Mouse (Mus musculus) urinary bladder, adult 2 months (tissue): ENCODE data around the gene Nans. TPM values are rescaled to one million over a fixed set of nuclear protein-coding genes. Genes with fewer than 3 reads are reported as not detected.
A peak's percentile ranks its signal among the peaks of the same experiment; 100 is the strongest.

Source experiments
- DNase-seq: peaks from one replicate; pipeline ENCODE4 v3.0.0; 2022; ENCODE audit warnings: low spot score
- polyA plus RNA-seq: library from polyadenylated mRNA; depleted of rRNA; stranded (reverse); fragments of >200 nt; gene quantifications from 2 replicates; pipeline ENCODE4 v1.2.3, GENCODE M21; 2012; rRNA removed

Gene Nans
- 34.6 and 35.1 TPM in 2 replicates for polyA plus RNA-seq

- DNase-seq = peak; percentile 96
These were observed at the start of gene Nans for GRCm38 (mm10) chr4:46489028-46489925. Gene Nans, plus strand, starts transcription at chr4:46489248.

DNA sequence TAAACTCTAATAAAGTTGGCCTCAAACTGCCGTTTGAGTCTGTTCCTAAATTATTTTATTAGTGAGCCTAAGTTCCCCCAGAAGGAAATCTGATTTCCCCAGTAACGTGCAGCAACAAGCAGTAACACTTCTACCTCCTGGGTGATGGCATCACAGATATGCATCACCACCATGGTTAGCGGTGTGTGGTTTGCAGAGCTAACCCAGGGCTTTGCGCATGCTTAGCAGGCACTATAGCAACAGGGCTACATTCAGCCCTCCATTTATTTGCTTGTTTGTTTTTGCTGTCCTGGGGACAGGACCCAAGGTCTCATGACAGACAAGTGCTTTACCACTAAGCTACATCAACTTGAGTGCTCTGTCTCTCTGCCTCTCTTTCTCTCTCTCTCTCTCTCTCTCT is 46.5 kb upstream of the Nans start:
- DNase-seq = no peak

- no peak for DNase-seq
These were observed 43.7 kb upstream of the Nans start for GRCm38 (mm10) chr4:46445237-46445945.

GRCm38 (mm10) chr4:46447461-46447860 is 41.6 kb upstream of the Nans start:
- no peak for DNase-seq

GRCm38 (mm10) chr4:46448886-46449285 is 40.2 kb upstream of the Nans start:
- no peak for DNase-seq

DNA sequence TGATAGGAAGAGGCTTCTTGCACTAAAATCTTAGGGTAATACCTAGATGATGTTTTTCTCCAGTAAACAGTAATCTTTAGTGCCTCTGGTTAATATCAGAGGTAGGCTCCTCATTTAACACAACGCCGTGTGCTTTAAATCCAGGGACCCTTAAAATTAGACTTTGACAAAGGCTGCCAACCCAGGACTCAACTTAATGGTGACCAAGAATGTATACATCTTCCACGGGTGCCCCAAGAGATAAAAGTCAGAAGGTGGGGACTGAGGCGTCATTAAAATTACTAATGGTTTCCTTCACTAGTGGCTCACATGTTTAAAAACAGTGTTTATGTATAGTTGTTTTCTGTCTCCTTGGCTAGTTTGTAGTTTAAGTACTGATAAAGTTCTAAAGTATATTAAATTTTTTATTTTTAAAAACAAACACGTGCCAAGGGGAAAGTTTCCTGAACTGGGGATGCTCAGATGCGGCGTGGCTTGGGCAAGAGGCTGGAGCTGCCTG is 39.0 kb upstream of the Nans start:
- DNase-seq = no peak

GRCm38 (mm10) chr4:46450519-46451131 is 38.4 kb upstream of the Nans start, which contains the start of gene Anp32b:
Gene Anp32b, plus strand, starts transcription at chr4:46450902.
- peak; percentile 94 for DNase-seq

DNA sequence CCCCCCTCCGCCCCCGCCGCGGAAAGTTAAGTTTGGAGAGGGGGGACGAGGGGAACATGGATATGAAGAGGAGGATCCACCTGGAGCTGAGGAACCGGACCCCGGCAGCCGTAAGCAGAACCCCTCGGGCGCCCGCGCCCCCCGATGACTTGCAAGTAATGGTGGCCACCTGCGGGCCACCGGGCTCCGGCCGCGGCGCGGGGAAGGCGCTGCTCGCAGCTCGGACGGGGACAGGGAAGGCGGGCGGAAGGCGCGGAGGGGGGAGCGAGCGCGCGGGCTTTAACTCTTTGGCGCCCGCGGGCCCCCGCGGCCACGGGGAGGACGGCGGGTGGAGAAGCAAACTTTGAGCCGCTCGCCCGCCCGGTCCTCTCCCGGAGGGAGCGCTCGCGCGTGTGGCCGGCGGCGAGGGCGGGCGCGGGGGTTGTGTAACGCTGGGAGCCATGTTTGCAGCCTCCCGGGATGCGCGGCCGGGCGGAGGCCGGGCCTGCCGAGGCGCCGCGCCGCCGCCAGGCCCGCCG is 37.7 kb upstream of the Nans start:
- DNase-seq = no peak

DNA sequence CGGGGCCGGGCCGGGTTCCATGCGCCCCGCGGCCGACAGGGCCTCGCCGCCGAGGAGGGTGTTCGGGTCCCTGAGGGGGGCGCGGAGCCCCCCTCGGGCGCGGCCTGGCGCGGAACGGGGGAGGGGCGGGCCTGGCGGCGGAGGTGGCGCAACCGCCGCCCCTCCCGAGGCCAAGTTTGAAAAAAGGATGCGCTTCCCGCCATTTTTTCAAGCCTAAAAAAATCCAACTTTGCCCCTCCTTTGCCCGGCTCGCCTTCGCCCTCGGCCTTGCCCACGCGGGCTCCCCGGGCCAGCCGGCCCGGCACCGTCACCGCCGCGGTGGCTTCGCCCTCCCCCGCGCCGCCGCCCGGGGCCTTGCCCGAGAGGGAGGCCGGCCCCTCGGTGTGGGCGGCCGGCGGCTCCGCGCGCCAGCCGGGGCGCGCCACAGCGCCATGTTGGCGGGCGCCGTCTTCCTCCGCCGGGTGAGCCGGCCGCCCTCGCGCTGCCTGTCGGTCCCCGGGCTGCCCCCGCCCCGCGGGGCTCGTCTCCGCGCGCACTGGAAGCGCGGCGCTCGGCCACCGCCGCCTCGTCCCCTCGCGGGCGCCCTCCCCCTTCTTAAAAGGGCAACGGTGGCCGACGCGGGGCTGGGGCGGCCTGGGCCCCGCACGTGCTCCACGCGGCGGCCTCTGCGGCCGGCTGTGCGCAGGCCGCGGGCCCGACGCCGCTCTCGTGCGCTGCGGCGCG is 37.1 kb upstream of the Nans start:
- peak; percentile 86 for DNase-seq

DNA sequence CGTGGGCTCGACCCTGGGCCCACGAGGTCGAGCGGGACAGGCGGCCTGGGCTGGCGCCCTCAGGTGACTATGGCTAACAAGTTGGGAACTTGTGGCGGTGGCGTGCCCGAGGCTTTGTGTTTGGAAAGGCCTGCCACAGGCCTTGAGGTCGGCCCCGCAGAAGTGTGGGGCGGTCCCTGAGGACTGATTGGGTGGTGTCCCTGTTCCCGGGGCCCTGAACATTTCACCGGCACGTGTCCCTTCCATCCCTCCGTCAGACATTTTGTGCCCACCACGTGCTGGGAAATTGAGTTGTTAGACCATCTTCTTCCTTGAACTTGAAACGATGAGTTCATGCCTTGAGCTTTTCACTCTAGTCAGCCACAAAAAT is 36.6 kb upstream of the Nans start:
- peak; percentile 50 for DNase-seq

- DNase-seq = no peak
These were observed 36.0 kb upstream of the Nans start for GRCm38 (mm10) chr4:46452855-46453719.

DNA sequence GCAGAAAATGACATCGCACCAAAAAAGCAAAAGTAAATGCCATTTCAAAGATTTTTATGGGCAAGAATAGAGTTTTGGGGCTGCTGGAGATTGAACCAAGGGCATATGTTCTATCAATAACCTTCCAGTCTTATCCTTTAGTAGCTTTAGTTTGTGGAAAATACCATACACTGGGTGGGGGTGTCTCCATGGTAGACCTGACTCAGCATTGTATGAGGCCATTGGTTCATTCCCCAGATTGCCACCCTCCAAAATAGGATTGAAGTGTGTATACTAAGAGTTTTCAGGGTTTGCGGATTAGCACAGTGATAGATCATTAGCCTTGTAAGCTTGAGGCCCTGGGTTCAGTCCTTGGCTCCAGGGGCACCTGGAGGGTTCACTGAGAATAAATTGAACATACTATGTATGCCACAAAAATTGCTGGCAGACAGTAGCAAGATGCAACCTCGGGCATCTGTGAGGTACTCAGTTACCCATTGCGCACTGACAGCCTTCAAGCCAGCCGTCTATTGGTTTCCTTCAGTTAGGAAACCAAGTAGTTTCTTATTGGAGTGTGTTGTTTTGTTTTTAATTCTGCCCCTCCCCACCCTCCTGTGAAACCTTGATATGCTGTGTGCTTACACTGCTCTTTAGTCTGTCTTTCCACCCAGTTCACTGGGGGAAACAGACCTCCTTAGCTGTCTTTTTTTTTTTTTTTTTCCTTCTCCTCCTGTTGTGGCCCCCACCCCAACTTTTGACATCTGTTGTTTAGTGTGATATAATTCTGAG is 34.8 kb upstream of the Nans start:
- no peak for DNase-seq

GRCm38 (mm10) chr4:46456762-46457161 is 32.3 kb upstream of the Nans start:
- no peak for DNase-seq

DNA sequence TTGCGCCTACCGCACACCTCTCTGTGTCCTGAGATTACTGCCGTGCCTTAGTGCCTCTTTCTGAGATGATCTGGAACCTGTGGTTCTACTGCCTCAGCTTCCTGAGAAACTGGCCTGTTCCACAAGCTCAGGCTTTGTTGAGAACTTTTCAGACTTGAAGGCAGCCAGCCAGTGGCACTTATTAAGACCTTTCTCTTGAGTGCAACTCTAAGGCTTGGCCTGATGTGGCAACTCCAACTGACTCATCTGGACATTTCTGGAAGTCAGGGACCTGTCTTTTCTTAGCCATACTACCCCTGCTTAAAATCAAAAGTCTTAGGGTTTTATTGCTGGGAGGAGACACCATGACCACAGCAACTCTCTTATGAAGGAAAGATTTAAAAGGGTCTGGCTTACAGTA is 31.9 kb upstream of the Nans start:
- DNase-seq = no peak

GRCm38 (mm10) chr4:46458411-46458810 is 30.6 kb upstream of the Nans start:
- no peak for DNase-seq

- no peak for DNase-seq
These were observed 25.8 kb upstream of the Nans start for GRCm38 (mm10) chr4:46463130-46463830.

DNA sequence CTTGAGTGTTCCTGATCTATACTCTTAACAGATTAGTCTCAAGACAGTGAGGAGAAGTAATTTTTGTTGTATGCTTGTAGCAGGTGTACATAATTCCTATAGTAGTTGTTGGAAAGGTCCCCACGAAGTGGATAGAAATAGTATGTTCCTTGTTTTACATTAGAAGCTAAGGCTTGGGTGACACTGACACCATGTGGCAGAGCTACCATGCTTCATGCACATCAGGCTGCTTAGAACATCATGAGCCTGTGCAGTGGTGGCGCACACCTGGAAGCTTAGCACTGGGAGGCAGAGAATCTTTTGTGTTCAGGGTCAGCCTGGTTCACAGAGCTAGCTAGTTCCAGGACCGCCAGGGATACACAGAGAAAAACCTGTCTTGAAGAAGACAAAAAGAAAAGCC is 23.3 kb upstream of the Nans start:
- no peak for DNase-seq

DNA sequence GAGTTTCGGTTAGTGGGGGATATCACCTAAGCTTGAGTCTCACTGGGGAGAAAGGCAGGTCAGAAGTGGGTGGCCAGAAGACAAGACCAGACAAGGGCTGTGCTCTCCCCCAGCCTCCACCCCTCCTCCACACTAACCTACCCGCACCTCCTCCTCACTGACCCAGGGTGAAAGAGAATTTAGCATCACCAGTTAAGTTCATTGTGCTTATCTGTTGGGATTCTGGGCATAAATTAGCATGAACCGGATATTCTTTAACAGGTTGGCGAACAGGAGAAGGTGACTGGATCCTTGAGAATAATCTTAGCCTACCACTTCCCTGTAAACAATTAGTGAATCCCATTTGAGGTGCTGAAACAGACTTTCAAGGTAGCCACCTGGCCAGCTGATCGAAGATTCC is 13.9 kb upstream of the Nans start:
- no peak for DNase-seq

GRCm38 (mm10) chr4:46479081-46479480 is 10.0 kb upstream of the Nans start:
- no peak for DNase-seq
